Mouse (Mus musculus): ENCODE results near the gene Lhx6.

Lhx6 gene

DNA sequence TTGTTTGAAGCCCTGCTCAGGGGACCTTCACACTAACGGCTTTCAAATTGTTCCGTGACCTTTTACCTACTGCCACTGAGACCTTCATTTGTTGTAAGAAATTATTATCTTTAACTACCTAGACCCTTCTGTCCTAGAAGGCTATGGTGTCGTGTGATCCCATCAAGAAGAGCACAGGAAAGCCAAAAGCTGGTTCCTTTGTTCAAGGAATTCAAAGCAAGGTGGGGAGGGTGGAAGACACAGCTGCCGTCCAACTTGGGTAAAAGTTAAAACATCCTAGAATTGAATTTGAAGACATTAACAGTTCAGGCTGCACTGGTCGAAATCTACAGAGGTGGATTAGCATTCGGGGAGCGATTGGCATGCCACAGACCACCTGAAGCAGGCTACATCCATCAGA lies 71.2 kb downstream of the Lhx6 start:
- DNase-seq, result no peak

DNA sequence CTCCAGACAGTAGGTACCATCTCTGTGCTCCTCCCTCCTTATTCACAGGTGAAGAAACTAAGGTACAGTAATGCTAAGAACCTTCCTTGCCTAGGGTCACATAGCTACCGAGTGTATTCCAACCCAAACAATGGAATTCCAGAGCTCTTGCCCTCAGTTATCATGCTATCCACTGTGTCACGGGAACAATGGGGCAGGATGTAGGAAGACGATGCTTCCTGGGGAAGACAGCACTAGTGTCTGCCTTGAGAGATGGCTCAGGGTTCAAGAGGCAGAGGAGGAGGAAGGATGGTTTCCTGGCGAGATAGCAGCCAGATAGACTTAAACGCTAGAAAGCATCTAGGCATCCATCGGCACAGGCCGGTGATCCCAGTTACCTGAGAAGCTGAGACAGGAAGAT lies 72.3 kb downstream of the Lhx6 start:
- no peak for DNase-seq

Measured in cerebellum, postnatal 36 days (tissue).